Mouse (Mus musculus): ENCODE results near the gene Rbm45.

The Rbm45 gene

DNA sequence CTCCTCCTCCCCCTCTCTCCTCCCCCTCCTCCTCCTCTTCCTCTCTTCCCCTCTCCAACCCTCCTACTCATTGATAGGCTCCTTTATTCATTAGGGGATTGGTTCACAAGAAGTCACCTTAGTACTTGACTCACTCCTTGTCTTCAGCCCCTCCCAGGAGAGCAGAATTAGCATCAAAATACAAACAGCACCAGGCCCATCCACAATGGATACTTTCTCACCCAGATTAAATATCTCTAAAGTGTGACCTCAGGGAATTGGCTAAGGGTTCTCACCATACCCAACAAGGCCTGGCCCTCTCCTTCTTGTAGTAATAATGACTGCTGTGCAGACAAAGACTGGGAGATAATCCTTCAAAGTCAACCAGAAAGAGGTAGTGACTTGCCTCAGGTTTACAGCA is 30.4 kb downstream of the Rbm45 start:
- DNase-seq = no peak

DNA sequence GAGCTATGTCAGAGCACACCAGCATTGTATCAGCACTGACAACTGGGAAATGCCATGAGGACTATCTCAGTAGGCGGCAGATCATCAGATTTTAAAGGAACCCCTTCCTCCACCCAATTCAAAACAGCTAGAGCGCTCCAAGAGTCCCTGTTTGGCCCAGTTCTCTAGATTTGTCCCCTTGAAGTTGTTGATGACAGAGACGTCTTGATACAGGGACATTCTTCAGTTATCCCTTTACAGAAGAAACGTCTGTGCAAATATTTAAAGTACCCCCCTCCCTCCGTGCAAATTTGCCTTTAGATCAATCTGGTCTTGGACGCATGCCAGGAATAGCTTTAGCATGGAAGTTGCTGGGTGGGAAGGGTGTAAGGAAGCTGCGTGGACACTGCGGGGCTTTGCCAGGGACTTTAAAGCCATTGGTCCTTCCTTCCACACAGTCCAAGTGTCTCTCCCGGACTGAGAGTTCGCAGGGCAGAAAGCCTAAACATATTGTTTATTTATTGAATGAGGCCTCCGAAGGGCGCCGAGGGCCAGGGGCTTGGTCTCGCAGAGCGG is 35.9 kb downstream of the Rbm45 start:
- DNase-seq = peak in 1 of 2 experiments; percentile 2

DNA sequence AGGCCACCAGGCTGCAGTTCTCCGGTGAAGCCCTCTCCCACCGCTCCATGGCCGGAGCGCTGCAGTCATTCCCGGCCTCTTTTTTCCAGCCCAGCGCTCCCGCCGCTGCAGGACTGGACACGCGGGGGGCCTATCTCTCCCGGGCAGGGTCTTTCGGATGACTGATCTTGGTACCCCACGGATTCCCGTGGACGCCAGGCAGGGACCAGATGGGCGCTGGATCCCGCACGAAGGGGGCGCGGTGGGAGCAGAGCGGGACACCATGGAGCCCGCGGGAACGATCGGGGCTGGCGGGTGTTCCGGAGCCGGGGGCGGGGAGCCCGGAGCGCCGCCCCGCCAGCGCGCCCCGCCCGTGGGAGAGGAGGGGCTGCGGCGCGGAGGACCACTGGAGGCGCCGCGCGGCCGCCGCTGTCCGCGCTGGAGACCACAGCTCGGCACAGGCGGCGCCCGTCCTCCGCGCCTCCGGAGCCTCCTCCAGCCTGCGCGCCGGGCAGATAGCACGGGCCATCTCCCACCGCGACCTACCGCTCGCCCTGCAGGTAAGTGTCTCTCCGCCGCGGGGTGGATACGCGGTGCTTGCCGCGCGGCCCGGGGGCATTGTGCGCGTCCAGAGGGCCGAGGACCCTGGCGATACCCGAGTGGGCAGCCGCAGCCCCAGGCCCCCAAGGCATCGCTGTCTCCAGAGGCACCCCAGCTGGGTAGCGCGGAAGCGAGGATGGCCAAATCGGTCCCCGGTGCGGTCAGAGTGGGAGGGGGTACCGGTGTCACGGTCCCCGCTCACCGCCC is 36.6 kb downstream of the Rbm45 start, which contains the start of gene Osbpl6:
Gene Osbpl6, plus strand, starts transcription at position 358 of the 786 bp plus-strand sequence.
- DNase-seq = peak; percentile 13 to 17

DNA sequence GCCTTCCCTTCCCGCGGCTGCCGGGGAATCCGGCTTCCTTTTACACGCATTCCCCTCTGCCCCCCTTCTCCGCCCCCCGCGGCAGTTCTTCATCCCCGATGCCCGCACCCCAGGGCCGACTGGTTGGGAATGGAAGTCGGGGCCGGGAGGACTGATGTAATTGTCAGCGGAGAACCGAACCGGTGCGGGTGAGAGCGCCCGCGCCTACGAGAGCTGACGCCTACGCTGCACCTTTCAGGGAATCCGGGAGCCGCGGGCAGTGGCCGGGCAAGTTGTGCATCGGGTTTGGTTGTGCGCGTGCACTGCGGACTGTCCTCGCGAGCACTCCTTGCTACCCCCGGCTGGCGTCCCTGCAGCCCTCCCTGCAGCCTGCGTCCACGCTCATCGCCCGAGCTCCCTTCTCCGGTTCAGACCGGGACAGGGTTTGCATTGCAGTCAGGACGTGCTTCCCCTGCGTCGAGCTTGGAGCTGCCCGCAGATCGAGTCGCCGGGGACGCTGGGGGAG is 37.2 kb downstream of the Rbm45 start:
- peak; percentile 11 to 29 for DNase-seq

DNA sequence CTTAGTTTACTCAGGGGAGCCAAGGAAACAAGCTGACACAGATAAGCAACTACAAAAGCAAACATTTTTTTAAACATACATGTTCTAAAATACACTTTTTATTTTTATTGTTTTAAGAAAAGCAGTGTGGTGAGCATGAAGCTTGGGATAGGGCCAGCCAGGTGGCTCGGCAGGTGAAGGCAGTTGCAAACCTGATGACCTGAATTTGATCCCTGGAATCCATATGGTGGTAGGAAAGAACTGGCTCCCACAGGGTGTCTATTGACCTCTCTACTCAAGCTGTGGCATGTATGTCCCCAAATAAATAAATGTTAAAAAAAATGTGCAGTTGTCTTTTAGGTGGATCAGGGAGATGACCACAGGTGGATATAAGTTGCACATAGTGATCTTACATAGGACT is 39.7 kb downstream of the Rbm45 start:
- no peak for DNase-seq

DNA sequence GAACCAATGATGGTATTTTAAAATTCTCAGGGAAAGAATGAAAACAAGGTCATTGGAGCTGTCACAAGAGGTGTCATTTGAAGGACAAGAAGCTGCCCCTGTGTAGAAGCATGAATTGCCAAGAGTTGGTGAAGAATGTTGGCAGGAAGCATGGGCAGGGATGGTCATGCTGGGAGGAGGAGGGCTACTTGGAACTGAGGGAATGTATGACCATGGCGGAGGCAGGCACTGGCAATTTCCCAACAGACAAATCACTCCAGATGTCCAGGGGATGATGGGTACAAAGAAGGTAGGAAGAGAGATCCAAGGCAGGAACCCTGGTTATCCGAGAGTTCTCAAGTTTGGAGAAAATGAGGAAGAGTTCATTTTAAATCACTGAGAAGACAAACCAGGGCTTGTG is 40.2 kb downstream of the Rbm45 start:
- DNase-seq = no peak

DNA sequence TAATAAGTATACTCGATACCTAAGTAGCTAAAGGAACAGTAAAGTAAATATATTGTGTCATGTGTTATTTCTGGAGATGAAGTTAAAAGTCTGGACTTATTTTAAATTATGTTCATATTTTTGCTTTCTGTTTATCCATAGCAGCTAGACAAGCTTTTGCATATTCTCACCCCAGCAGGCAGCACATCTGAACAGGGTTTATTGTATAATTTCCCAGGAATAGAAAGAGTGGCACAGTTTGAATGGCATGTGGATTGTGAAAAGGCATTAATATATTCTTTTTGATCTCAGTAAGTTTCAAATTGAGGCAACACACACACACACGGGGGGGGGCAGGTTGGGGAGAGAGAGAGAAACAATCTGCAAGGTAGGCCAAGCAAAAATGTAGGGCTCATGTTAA is 43.1 kb downstream of the Rbm45 start:
- no peak for DNase-seq

DNA sequence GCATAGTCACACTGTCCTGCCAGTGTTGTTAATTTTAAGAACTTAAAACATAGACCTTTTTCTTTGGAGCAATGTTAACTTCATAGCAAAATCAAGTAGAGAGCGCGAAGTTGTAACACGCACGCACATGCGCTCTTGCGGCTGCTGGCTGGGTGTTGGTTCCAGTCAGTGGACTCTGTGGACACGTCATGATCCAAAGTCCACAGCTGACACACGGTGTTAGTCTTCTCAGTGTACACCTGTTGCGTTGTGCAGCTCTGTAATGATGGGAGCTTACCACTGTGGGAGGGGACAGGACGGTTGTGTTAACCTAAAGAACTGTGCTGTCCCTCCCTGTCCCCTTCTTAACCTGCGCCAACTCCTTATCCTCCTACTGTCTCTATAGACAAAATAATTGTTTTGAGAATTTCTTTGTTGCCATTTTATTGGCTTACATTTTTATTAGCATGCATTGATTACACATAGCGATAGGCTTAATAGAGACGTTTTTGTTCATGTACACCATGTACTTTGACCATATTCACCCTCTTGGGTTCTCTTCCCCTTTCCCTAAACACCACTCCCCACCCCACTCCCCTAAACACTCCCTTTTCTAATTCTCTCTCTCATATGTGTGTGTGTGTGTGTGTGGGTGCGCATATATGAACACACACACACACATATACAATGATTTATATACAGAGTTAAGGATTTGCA is 47.8 kb downstream of the Rbm45 start:
- no peak for DNase-seq

DNA sequence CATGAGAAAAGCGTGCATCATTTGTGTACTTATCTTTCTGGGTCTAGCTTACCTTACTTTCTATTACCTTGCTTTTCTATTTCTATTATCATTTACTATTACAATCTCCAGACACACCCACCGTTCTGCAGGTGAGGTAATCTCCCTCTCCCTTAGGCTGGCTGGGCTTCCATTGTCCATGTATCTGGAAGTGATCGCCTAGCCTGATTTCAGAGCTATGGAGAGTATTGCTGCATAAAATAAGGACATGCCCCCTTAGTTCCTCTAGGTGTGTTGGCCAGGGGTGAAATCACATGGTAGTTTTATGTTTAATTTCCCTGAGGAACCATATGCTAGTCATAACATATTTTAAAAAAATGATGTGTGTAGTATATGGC is 48.3 kb downstream of the Rbm45 start:
- no peak for DNase-seq

GRCm38 (mm10) chr2:76421411-76421924 is 51.7 kb downstream of the Rbm45 start:
- DNase-seq = no peak

GRCm38 (mm10) chr2:76426816-76427215 is 57.0 kb downstream of the Rbm45 start:
- no peak for DNase-seq

GRCm38 (mm10) chr2:76429318-76429717 is 59.5 kb downstream of the Rbm45 start:
- peak in 1 of 2 experiments; percentile 10 for DNase-seq

DNA sequence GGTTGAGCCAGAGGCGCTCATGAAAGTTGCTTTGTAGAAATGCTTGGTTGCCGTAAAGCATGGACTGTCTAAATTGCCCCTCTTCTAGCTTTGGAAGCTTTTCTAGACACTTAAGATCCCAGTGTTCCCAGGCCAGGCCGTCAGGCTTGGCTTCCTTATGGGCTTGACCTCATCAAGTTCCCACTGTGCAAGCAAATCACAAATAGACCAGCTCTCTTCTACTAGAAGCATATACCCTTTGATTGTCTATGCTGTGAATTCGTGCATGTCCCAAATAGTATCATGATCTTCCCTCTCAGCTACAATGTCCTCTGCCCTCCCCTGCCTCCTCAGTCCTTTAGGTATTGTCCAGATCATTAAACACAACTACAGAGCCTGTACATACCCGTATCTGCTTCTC is 60.1 kb downstream of the Rbm45 start:
- no peak for DNase-seq

GRCm38 (mm10) chr2:76430539-76430938 is 60.8 kb downstream of the Rbm45 start:
- no peak for DNase-seq
